8 mouse cellular contexts compared by ENCODE assay signal in the genomic region with DNA sequence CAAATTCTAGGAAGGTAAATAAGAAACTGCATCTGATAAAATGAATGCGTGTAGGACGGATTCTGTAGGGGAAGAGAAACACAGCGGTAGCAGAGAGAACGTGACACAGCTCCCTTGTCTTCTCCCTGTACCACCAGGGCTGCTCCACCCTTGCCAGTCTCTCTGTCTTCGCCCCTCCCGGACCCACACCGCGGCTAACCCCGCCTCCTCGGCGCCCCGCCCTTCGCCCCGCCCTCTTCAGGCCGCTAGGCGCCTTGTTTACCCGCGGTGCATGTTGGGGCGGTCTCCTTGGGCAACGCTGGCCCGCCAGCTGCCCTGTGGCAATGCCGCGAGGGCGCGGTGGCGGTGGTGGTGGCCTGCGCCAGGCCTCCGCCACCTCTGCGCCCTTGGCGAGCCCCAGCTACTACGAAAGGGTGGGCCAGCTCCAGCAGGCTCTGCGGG. TPM values are rescaled to one million over a fixed set of nuclear protein-coding genes. Genes with fewer than 3 reads are reported as not detected.
DNase-seq lines count a peak whose midpoint lies in the region; ATAC-seq lines count a peak whose summit lies in the region.

A gene (plus strand): TSS at position 266 of the 441 bp plus-strand sequence.

- under 1% methylated on average over 32 of the region's 32 CpGs for WGBS in hindbrain, embryonic 15.5 days

- H3K36me3 ChIP-seq in hindbrain, embryonic 15.5 days: no peaks in the 10 kb centered on the region

- H3K4me1 ChIP-seq in hindbrain, embryonic 15.5 days (replicated peaks): peaks cover 11% of the 10 kb centered on the region; the same call in 1 of the 2 replicates

- H3K9me3 ChIP-seq in hindbrain, embryonic 15.5 days: no peaks in the 10 kb centered on the region

- H3K4me2 ChIP-seq in hindbrain, embryonic 15.5 days: peak within 1 kb of the TSS; percentile 79

- no peaks in the 10 kb centered on the region; the same call in 1 of the 2 replicates for H3K27me3 ChIP-seq in hindbrain, embryonic 15.5 days

- H3K9ac ChIP-seq in hindbrain, embryonic 15.5 days: peak within 1 kb of the TSS; percentile 57

- peak; percentile 99 for ATAC-seq in hindbrain, embryonic 15.5 days (ENCODE audit: low FRiP score, low read depth)

- H3K27ac ChIP-seq in hindbrain, embryonic 15.5 days (replicated peaks): peak within 1 kb of the TSS; percentile 75

- DNase-seq in WW6 (ENCODE audit: low read depth, low spot score): peak; percentile 66
- DNase-seq in cerebellum, postnatal 36 days: peak; percentile 92 to 96
- DNase-seq in frontal cortex, postnatal 36 days (ENCODE audit: low spot score in 2 of 2): peak; percentile 87 to 92
- peak; percentile 84 for DNase-seq in left cerebral cortex, adult 11 months (ENCODE audit: low spot score)
- DNase-seq in lung, postnatal 36 days: peak; percentile 96
- DNase-seq in retina, embryonic 14.5 days (ENCODE audit: low spot score): peak; percentile 96
- DNase-seq in thymus, postnatal 36 days: peak; percentile 96 to 97

- peak within 1 kb of the TSS; percentile 52 for H3K4me3 ChIP-seq in hindbrain, embryonic 15.5 days

RNA-seq across cellular contexts. Expression of the gene that starts here (rescaled TPM):
- polyA plus RNA-seq in hindbrain, embryonic 15.5 days (2015; fragmentation: Nextera tagmentation; extraction: Ambion mirVana): 22.1 and 24.5 TPM in 2 replicates

Comparison
In these comparisons a context has a peak if more than half of its experiments do, and no peak if none do; other contexts are left out.
1. Peak in every context shown above with its lines: DNase-seq, ATAC-seq, H3K4me3 ChIP-seq and H3K27ac ChIP-seq.